Mouse (Mus musculus) liver, embryonic 15.5 days (tissue): Measurements from ENCODE around the gene Pnpo. TPM values are rescaled to one million over a fixed set of nuclear protein-coding genes. Genes with fewer than 3 reads are reported as not detected.

Experiments
- ATAC-seq: fragments of 200-750 bp; cut with Nextera tagmentation; 2 replicates; pipeline ENCODE4 v1.8.0; 2017; ENCODE audit warnings: moderate number of reproducible peaks, mild to moderate bottlenecking, moderate library complexity; ENCODE audit not compliant: insufficient read depth
- H3K27ac ChIP-seq: fragments of 300-500 bp; sonication (generic); replicated peaks from 2 replicates; pipeline ENCODE4 v1.5.1; 2015; ENCODE audit warnings: mild to moderate bottlenecking, inconsistent platforms
- H3K27me3 ChIP-seq: fragments of 300-500 bp; sonication (generic); 2 replicates; pipeline ENCODE4 v1.6.1; 2015; ENCODE audit warnings: mild to moderate bottlenecking, inconsistent platforms
- H3K36me3 ChIP-seq: fragments of 300-500 bp; sonication (generic); replicated peaks from 2 replicates; pipeline ENCODE4 v1.6.1; 2015; ENCODE audit warnings: moderate library complexity, mild to moderate bottlenecking, inconsistent platforms
- H3K4me1 ChIP-seq: fragments of 300-500 bp; sonication (generic); replicated peaks from 2 replicates; pipeline ENCODE4 v1.6.1; 2015; ENCODE audit warnings: inconsistent platforms
- H3K4me2 ChIP-seq: fragments of 300-500 bp; sonication (generic); 2 replicates; pipeline ENCODE4 v1.6.1; 2015; ENCODE audit warnings: moderate library complexity, mild to moderate bottlenecking, inconsistent platforms
- H3K4me3 ChIP-seq: fragments of 300-500 bp; sonication (generic); replicated peaks from 2 replicates; pipeline ENCODE4 v1.5.1; 2015; ENCODE audit warnings: mild to moderate bottlenecking, inconsistent platforms
- H3K9ac ChIP-seq: fragments of 300-500 bp; sonication (generic); 2 replicates; pipeline ENCODE4 v1.6.1; 2015; ENCODE audit warnings: moderate library complexity, mild to moderate bottlenecking, inconsistent platforms
- H3K9me3 ChIP-seq: fragments of 300-500 bp; sonication (generic); replicated peaks from 2 replicates; pipeline ENCODE4 v1.6.1; 2016; ENCODE audit warnings: inconsistent platforms
- WGBS: fragments of 180-500 bp; shearing (Covaris S2); methylation state at CpG from one replicate; pipeline ENCODE4 v1.1.7; 2015; ENCODE audit warnings: mixed read lengths; ENCODE audit not compliant: insufficient replicate concordance; 5-methylcytosine and 5-hydroxymethylcytosine counted together
- polyA plus RNA-seq: library from polyadenylated mRNA; unstranded; fragments of >200 nt; fragmentation: Nextera tagmentation; extraction: Ambion mirVana; gene quantifications from 2 replicates; pipeline ENCODE4 v1.2.1, GENCODE M21; 2015

Gene Pnpo
- polyA plus RNA-seq: 719 and 785 TPM in 2 replicates

GRCm38 (mm10) chr11:96943746-96944304, at the start of gene Pnpo:
Gene Pnpo, minus strand, starts transcription at chr11:96943986.
- Histone ChIP-seq H3K4me1 (peaks cover 79% of the 10 kb centered on the region), H3K4me3 (peak within 1 kb of the TSS; percentile 83), H3K9ac (peak within 1 kb of the TSS; percentile 95), H3K27ac (peak within 1 kb of the TSS; percentile 100), H3K27me3 (no peaks in the 10 kb centered on the region), H3K4me2 (peak within 1 kb of the TSS; percentile 95), H3K9me3 (no peaks in the 10 kb centered on the region), H3K36me3 (peaks cover 41% of the 10 kb centered on the region)
- peak; percentile 84 for ATAC-seq
- under 1% methylated on average over 29 of the region's 29 CpGs for WGBS

GRCm38 (mm10) chr11:96992722-96993311, 49.0 kb upstream of the Pnpo start:
- Histone ChIP-seq H3K27ac (no peak overlapping the region), H3K9ac (no peak overlapping the region), H3K27me3 (peaks cover 73% of the 10 kb centered on the region), H3K4me2 (no peak overlapping the region), H3K9me3 (no peaks in the 10 kb centered on the region), H3K4me1 (peaks cover 14% of the 10 kb centered on the region), H3K4me3 (no peak overlapping the region), H3K36me3 (no peaks in the 10 kb centered on the region)
- WGBS: 15% methylated on average over 8 of the region's 8 CpGs
- no peak for ATAC-seq

GRCm38 (mm10) chr11:96991501-96991900, 47.7 kb upstream of the Pnpo start:
- Histone ChIP-seq H3K27ac (no peak overlapping the region), H3K36me3 (no peaks in the 10 kb centered on the region), H3K27me3 (peaks cover 73% of the 10 kb centered on the region), H3K9ac (no peak overlapping the region), H3K4me3 (no peak overlapping the region), H3K9me3 (no peaks in the 10 kb centered on the region), H3K4me1 (peaks cover 10% of the 10 kb centered on the region), H3K4me2 (no peak overlapping the region)
- no peak for ATAC-seq
- 53% methylated on average over 5 of the region's 5 CpGs for WGBS

GRCm38 (mm10) chr11:96987873-96988655, 44.3 kb upstream of the Pnpo start:
- no peak for ATAC-seq
- Histone ChIP-seq H3K9ac (no peak overlapping the region), H3K36me3 (no peaks in the 10 kb centered on the region), H3K27me3 (peaks cover 73% of the 10 kb centered on the region), H3K4me1 (peaks cover 10% of the 10 kb centered on the region), H3K4me2 (peak overlapping the region; percentile 35), H3K4me3 (no peak overlapping the region), H3K9me3 (no peaks in the 10 kb centered on the region), H3K27ac (no peak overlapping the region)
- 7% methylated on average over 31 of the region's 31 CpGs for WGBS

- 34% methylated on average over 3 of the region's 3 CpGs for WGBS
Observed at GRCm38 (mm10) chr11:96986463-96986862, 42.7 kb upstream of the Pnpo start.

GRCm38 (mm10) chr11:96984903-96985302, 41.1 kb upstream of the Pnpo start:
- WGBS: 48% methylated on average over 4 of the region's 4 CpGs
- no peak overlapping the region for H3K9ac ChIP-seq

More at GRCm38 (mm10) chr11:96986463-96986862, 42.7 kb upstream of the Pnpo start:
- H3K4me1 ChIP-seq: peaks cover 16% of the 10 kb centered on the region
- no peaks in the 10 kb centered on the region for H3K36me3 ChIP-seq
- H3K9me3 ChIP-seq: no peaks in the 10 kb centered on the region
- peaks cover 72% of the 10 kb centered on the region for H3K27me3 ChIP-seq
- no peak overlapping the region for H3K9ac ChIP-seq
- no peak overlapping the region for H3K27ac ChIP-seq
- ATAC-seq: no peak
- H3K4me3 ChIP-seq: no peak overlapping the region
- no peak overlapping the region for H3K4me2 ChIP-seq

GRCm38 (mm10) chr11:96982859-96983258, 39.1 kb upstream of the Pnpo start, which contains the start of gene Sp2:
Gene Sp2, minus strand, starts transcription at chr11:96982959.
- no peak for ATAC-seq
- Histone ChIP-seq H3K27ac (0 out of 2 replicates have a peak within 1 kb of the TSS, but pooled peaks have one; percentile 14), H3K9ac (no peak within 1 kb of the TSS), H3K27me3 (peaks cover 44% of the 10 kb centered on the region), H3K9me3 (no peaks in the 10 kb centered on the region), H3K4me2 (peak within 1 kb of the TSS; percentile 11; the same call in 1 of the 2 replicates), H3K36me3 (no peaks in the 10 kb centered on the region), H3K4me1 (peaks cover 30% of the 10 kb centered on the region), H3K4me3 (no peak within 1 kb of the TSS)
- whole genome bisulfite sequencing: 67% methylated on average over 7 of the region's 7 CpGs

More at GRCm38 (mm10) chr11:96984903-96985302, 41.1 kb upstream of the Pnpo start:
- Histone ChIP-seq H3K27ac (no peak overlapping the region), H3K27me3 (peaks cover 62% of the 10 kb centered on the region), H3K4me1 (peaks cover 19% of the 10 kb centered on the region), H3K36me3 (no peaks in the 10 kb centered on the region), H3K4me2 (no peak overlapping the region), H3K4me3 (no peak overlapping the region), H3K9me3 (no peaks in the 10 kb centered on the region)
- ATAC-seq: no peak

- Histone ChIP-seq H3K9me3 (no peaks in the 10 kb centered on the region), H3K36me3 (no peaks in the 10 kb centered on the region), H3K27ac (no peak overlapping the region), H3K4me2 (peak overlapping the region; percentile 11; the same call in 1 of the 2 replicates), H3K9ac (no peak overlapping the region), H3K4me1 (peaks cover 27% of the 10 kb centered on the region), H3K4me3 (no peak overlapping the region), H3K27me3 (peaks cover 39% of the 10 kb centered on the region)
- no peak for ATAC-seq
- WGBS: 1% methylated on average over 7 of the region's 7 CpGs
Observed at GRCm38 (mm10) chr11:96982355-96982754, 38.6 kb upstream of the Pnpo start.

GRCm38 (mm10) chr11:96981461-96981860, 37.7 kb upstream of the Pnpo start:
- Histone ChIP-seq H3K36me3 (no peaks in the 10 kb centered on the region), H3K27ac (0 out of 2 replicates have a peak overlapping the region, but pooled peaks have one; percentile 14), H3K9ac (no peak overlapping the region), H3K4me2 (no peak overlapping the region), H3K9me3 (no peaks in the 10 kb centered on the region), H3K27me3 (peaks cover 30% of the 10 kb centered on the region), H3K4me3 (no peak overlapping the region), H3K4me1 (peaks cover 28% of the 10 kb centered on the region)
- WGBS: 69% methylated on average over 15 of the region's 15 CpGs
- ATAC-seq: no peak

GRCm38 (mm10) chr11:96980021-96980420, 36.2 kb upstream of the Pnpo start:
- Histone ChIP-seq H3K27me3 (peaks cover 16% of the 10 kb centered on the region), H3K9me3 (no peaks in the 10 kb centered on the region), H3K4me3 (no peak overlapping the region), H3K36me3 (no peaks in the 10 kb centered on the region), H3K27ac (no peak overlapping the region), H3K4me2 (no peak overlapping the region), H3K4me1 (peaks cover 43% of the 10 kb centered on the region), H3K9ac (no peak overlapping the region)
- 69% methylated on average over 5 of the region's 5 CpGs for WGBS
- ATAC-seq: no peak

GRCm38 (mm10) chr11:96979329-96979728, 35.5 kb upstream of the Pnpo start:
- 0 out of 2 replicates have a peak overlapping the region, but pooled peaks have one; percentile 96 for H3K27ac ChIP-seq
- H3K27me3 ChIP-seq: peaks cover 9% of the 10 kb centered on the region
- H3K9ac ChIP-seq: peak overlapping the region; percentile 29; the same call in 1 of the 2 replicates
- WGBS: 79% methylated on average over 7 of the region's 7 CpGs
- no peak for ATAC-seq
- no peak overlapping the region for H3K4me3 ChIP-seq
- no peaks in the 10 kb centered on the region; the same call in 1 of the 2 replicates for H3K36me3 ChIP-seq
- no peak overlapping the region for H3K4me2 ChIP-seq
- H3K4me1 ChIP-seq: peaks cover 50% of the 10 kb centered on the region
- no peaks in the 10 kb centered on the region for H3K9me3 ChIP-seq
